Mouse (Mus musculus) erythroblast, embryonic 14.5 days (primary cell): Measurements from ENCODE around the gene Araf.

Experiments used
- GATA1 ChIP-seq: IDR thresholded peaks from 2 replicates; pipeline ENCODE4 v1.6.1; 2012; ENCODE audit warnings: low read length, inconsistent platforms, mixed read lengths
- TAL1 ChIP-seq: IDR thresholded peaks from 3 replicates; pipeline ENCODE4 v1.6.1; 2012; ENCODE audit warnings: low read length, inconsistent platforms, mixed read lengths

- TF ChIP-seq TAL1 (no peak), GATA1 (no peak)
Observed at GRCm38 (mm10) chrX:20863161-20864101, 65.8 kb downstream of the Araf start.
